Mouse (Mus musculus) MEL (cell line): ENCODE data around the gene Pdcd5. TPM values are rescaled to one million over a fixed set of nuclear protein-coding genes. Genes with fewer than 3 reads are reported as not detected.

Source experiments
- DNase-seq: peaks from one replicate; pipeline ENCODE4 v3.0.0; 2011; ENCODE audit warnings: low read depth, low spot score
- H3K27ac ChIP-seq: 2 replicates; pipeline ENCODE4 v1.5.1; 2012; ENCODE audit warnings: low read depth, mild to moderate bottlenecking, control low read depth, low read length, moderate library complexity; ENCODE audit not compliant: control insufficient read depth
- H3K27me3 ChIP-seq, 2 experiments: fragments of 150-350 bp in 1 of 2; sonication (generic) in 1 of 2; 2 replicates each; pipeline ENCODE4 v1.6.1; 2012; ENCODE audit warnings: low read length in 2 of 2, mild to moderate bottlenecking in 2 of 2, improper control_type of control experiment in 1 of 2, moderate library complexity in 1 of 2; ENCODE audit not compliant: insufficient read depth in 2 of 2, control insufficient read depth in 1 of 2
- H3K36me3 ChIP-seq, 2 experiments: 2 replicates each; pipeline ENCODE4 v1.6.1; 2012 to 2014; ENCODE audit warnings: low read length in 2 of 2, improper control_type of control experiment in 1 of 2, inconsistent platforms in 1 of 2, mild to moderate bottlenecking in 1 of 2; ENCODE audit not compliant: insufficient read depth in 2 of 2, control insufficient read depth in 1 of 2
- H3K4me1 ChIP-seq, 2 experiments: fragments of 150-350 bp in 1 of 2; sonication (generic) in 1 of 2; 2 replicates each; pipeline ENCODE4 v1.6.1; 2012; ENCODE audit warnings: low read length in 2 of 2, improper control_type of control experiment in 1 of 2, mild to moderate bottlenecking in 1 of 2; ENCODE audit not compliant: insufficient read depth in 2 of 2, control insufficient read depth in 1 of 2
- H3K4me3 ChIP-seq, 2 experiments: fragments of 150-350 bp in 1 of 2; sonication (generic) in 1 of 2; 2 replicates each; pipeline ENCODE4 v1.5.1; 2012; ENCODE audit warnings: low read depth in 2 of 2, low read length in 2 of 2, mild to moderate bottlenecking in 2 of 2, moderate library complexity in 2 of 2, control low read depth in 1 of 2, improper control_type of control experiment in 1 of 2; ENCODE audit not compliant: control insufficient read depth in 1 of 2, insufficient read depth in 1 of 2
- H3K79me2 ChIP-seq: 2 replicates; pipeline ENCODE4 v1.6.1; 2012; ENCODE audit warnings: mild to moderate bottlenecking, low read length, moderate library complexity; ENCODE audit not compliant: control insufficient read depth, poor library complexity, insufficient read depth
- H3K9ac ChIP-seq: 2 replicates; pipeline ENCODE4 v1.6.1; 2012; ENCODE audit warnings: low read depth, mild to moderate bottlenecking, control low read depth, low read length, moderate library complexity; ENCODE audit not compliant: control insufficient read depth, poor library complexity, severe bottlenecking
- H3K9me3 ChIP-seq: fragments of 150-350 bp; sonication (generic); replicated peaks from 2 replicates; pipeline ENCODE4 v1.6.1; 2012; ENCODE audit warnings: mild to moderate bottlenecking, low read length, improper control_type of control experiment, moderate library complexity; ENCODE audit not compliant: insufficient read depth
- CHD2 ChIP-seq: IDR thresholded peaks from 2 replicates; pipeline ENCODE4 v1.6.1; 2011; ENCODE audit warnings: low read length, improper control_type of control experiment
- E2F4 ChIP-seq: IDR thresholded peaks from 2 replicates; pipeline ENCODE4 v1.6.1; 2011; ENCODE audit warnings: low read depth, low read length, improper control_type of control experiment, borderline replicate concordance
- ETS1 ChIP-seq: IDR thresholded peaks from 2 replicates; pipeline ENCODE4 v1.6.1; 2012; ENCODE audit warnings: low read depth, mild to moderate bottlenecking, inconsistent platforms, low read length, improper control_type of control experiment, moderate library complexity
- GABPA ChIP-seq: IDR thresholded peaks from 2 replicates; pipeline ENCODE4 v1.6.1; 2012; ENCODE audit warnings: low read depth, mild to moderate bottlenecking, inconsistent platforms, low read length, improper control_type of control experiment, moderate library complexity
- GATA1 ChIP-seq: IDR thresholded peaks from 2 replicates; pipeline ENCODE4 v1.6.1; 2011; ENCODE audit warnings: low read depth, low read length, improper control_type of control experiment
- HCFC1 ChIP-seq: IDR thresholded peaks from 2 replicates; pipeline ENCODE4 v1.6.1; 2012; ENCODE audit warnings: low read depth, mild to moderate bottlenecking, inconsistent platforms, low read length, improper control_type of control experiment, moderate library complexity
- KAT2A ChIP-seq: conservative IDR thresholded peaks from 2 replicates; pipeline ENCODE4 v1.6.1; 2012; ENCODE audit warnings: low read depth, low read length, improper control_type of control experiment, inconsistent platforms
- MAFK ChIP-seq: IDR thresholded peaks from 2 replicates; pipeline ENCODE4 v1.6.1; 2011; ENCODE audit warnings: low read depth, mild to moderate bottlenecking, low read length, improper control_type of control experiment, borderline replicate concordance
- MAZ ChIP-seq: IDR thresholded peaks from 2 replicates; pipeline ENCODE4 v1.6.1; 2012; ENCODE audit warnings: low read depth, mild to moderate bottlenecking, inconsistent platforms, low read length, improper control_type of control experiment
- MEF2A ChIP-seq: IDR thresholded peaks from 2 replicates; pipeline ENCODE4 v1.6.1; 2014; ENCODE audit warnings: low read depth, mild to moderate bottlenecking, inconsistent platforms, low read length, improper control_type of control experiment; ENCODE audit not compliant: poor library complexity, insufficient replicate concordance, severe bottlenecking; ENCODE audit errors: extremely low read depth
- MYB ChIP-seq: IDR thresholded peaks from 2 replicates; pipeline ENCODE4 v1.6.1; 2011; ENCODE audit warnings: mild to moderate bottlenecking, low read depth, low read length, improper control_type of control experiment
- NRF1 ChIP-seq: IDR thresholded peaks from 2 replicates; pipeline ENCODE4 v1.6.1; 2014; ENCODE audit warnings: low read depth, mild to moderate bottlenecking, inconsistent platforms, low read length, improper control_type of control experiment, moderate library complexity; ENCODE audit not compliant: poor library complexity, insufficient read depth, severe bottlenecking
- POLR2AphosphoS2 ChIP-seq: IDR thresholded peaks from 2 replicates; pipeline ENCODE4 v1.6.1; 2011; ENCODE audit warnings: low read length, improper control_type of control experiment
- POLR2AphosphoS5 ChIP-seq: IDR thresholded peaks from 2 replicates; pipeline ENCODE4 v1.6.1; 2012; ENCODE audit warnings: low read depth, borderline replicate concordance, mild to moderate bottlenecking, inconsistent platforms, low read length, moderate library complexity, mixed read lengths
- RCOR1 ChIP-seq: IDR thresholded peaks from 2 replicates; pipeline ENCODE4 v1.6.1; 2012; ENCODE audit warnings: low read depth, mild to moderate bottlenecking, inconsistent platforms, low read length, improper control_type of control experiment
- SIN3A ChIP-seq: IDR thresholded peaks from 2 replicates; pipeline ENCODE4 v1.6.1; 2012; ENCODE audit warnings: low read length, improper control_type of control experiment, inconsistent platforms
- SMC3 ChIP-seq: IDR thresholded peaks from 2 replicates; pipeline ENCODE4 v1.6.1; 2011; ENCODE audit warnings: low read depth, low read length, improper control_type of control experiment
- TAL1 ChIP-seq: IDR thresholded peaks from 2 replicates; pipeline ENCODE4 v1.6.1; 2012; ENCODE audit warnings: mild to moderate bottlenecking, inconsistent platforms, low read length, moderate library complexity, mixed read lengths
- TCF12 ChIP-seq: IDR thresholded peaks from 2 replicates; pipeline ENCODE4 v1.6.1; 2014; ENCODE audit warnings: low read depth, mild to moderate bottlenecking, inconsistent platforms, low read length, improper control_type of control experiment, moderate library complexity
- ZC3H11A ChIP-seq: IDR thresholded peaks from 2 replicates; pipeline ENCODE4 v1.6.1; 2012; ENCODE audit warnings: low read depth, mild to moderate bottlenecking, inconsistent platforms, low read length, improper control_type of control experiment
- ZNF384 ChIP-seq: IDR thresholded peaks from 2 replicates; pipeline ENCODE4 v1.6.1; 2012; ENCODE audit warnings: low read depth, mild to moderate bottlenecking, inconsistent platforms, low read length, improper control_type of control experiment
- polyA plus RNA-seq, 2 experiments: library from polyadenylated mRNA; stranded (reverse) in 1 of 2; unstranded in 1 of 2; fragments of >175 nt in 1 of 2; fragments of >200 nt in 1 of 2; gene quantifications; 2 replicates each; pipeline versions ENCODE4 v1.2.1 to v1.2.4; 2012; ENCODE audit warnings: low replicate concordance in 2 of 2, low read depth in 1 of 2; ENCODE audit not compliant: insufficient read length in 2 of 2, insufficient read depth in 1 of 2, missing spikeins in 1 of 2
- total RNA-seq: library from RNA; depleted of rRNA; stranded (reverse); fragments of 300-350 nt; gene quantifications from 2 replicates; pipeline ENCODE4 v1.2.3, GENCODE M21; 2012

The Pdcd5 gene
- total and polyA plus RNA-seq, 3 experiments: 118 to 1,267 (median 221) TPM

- TF ChIP-seq SIN3A (no peak), ZNF384 (no peak), SMC3 (peak; percentile 25), E2F4 (no peak), MYB (no peak), MAZ (no peak), POLR2AphosphoS5 (no peak), TCF12 (no peak), CHD2 (no peak), GATA1 (no peak), MAFK (no peak), POLR2AphosphoS2 (no peak), TAL1 (no peak), NRF1 (no peak), RCOR1 (no peak), HCFC1 (no peak), KAT2A (no peak)
Observed at GRCm38 (mm10) chr7:35626038-35626437, 21.3 kb downstream of the Pdcd5 start (continued).

- Histone ChIP-seq H3K27ac (no peak overlapping the region), H3K79me2 (no peaks in the 10 kb centered on the region), H3K4me1 (no peaks in the 10 kb centered on the region), H3K9me3 (no peaks in the 10 kb centered on the region), H3K27me3 (no peaks in the 10 kb centered on the region), H3K36me3 (peaks cover 0 to 14% of the 10 kb centered on the region in 2 experiments; a peak in 2 of 4 replicates), H3K9ac (no peak overlapping the region), H3K4me3 (no peak overlapping the region)
- TF ChIP-seq ZC3H11A: no peak
- no peak for TF ChIP-seq GABPA
- no peak for TF ChIP-seq SMC3
- TF ChIP-seq POLR2AphosphoS2: no peak
- TF ChIP-seq MEF2A: no peak
- no peak for TF ChIP-seq ETS1
- no peak for DNase-seq
Observed at GRCm38 (mm10) chr7:35622626-35623025, 24.7 kb downstream of the Pdcd5 start.
